Mouse (Mus musculus) MEL (cell line): Measurements from ENCODE around the gene Ass1. TPM values are rescaled to one million over a fixed set of nuclear protein-coding genes. Genes with fewer than 3 reads are reported as not detected.

Source experiments
- DNase-seq: peaks from one replicate; pipeline ENCODE4 v3.0.0; 2011; ENCODE audit warnings: low read depth, low spot score
- H3K27ac ChIP-seq: 2 replicates; pipeline ENCODE4 v1.5.1; 2012; ENCODE audit warnings: low read depth, mild to moderate bottlenecking, control low read depth, low read length, moderate library complexity; ENCODE audit not compliant: control insufficient read depth
- H3K27me3 ChIP-seq, 2 experiments: fragments of 150-350 bp in 1 of 2; sonication (generic) in 1 of 2; 2 replicates each; pipeline ENCODE4 v1.6.1; 2012; ENCODE audit warnings: low read length in 2 of 2, mild to moderate bottlenecking in 2 of 2, improper control_type of control experiment in 1 of 2, moderate library complexity in 1 of 2; ENCODE audit not compliant: insufficient read depth in 2 of 2, control insufficient read depth in 1 of 2
- H3K36me3 ChIP-seq, 2 experiments: 2 replicates each; pipeline ENCODE4 v1.6.1; 2012 to 2014; ENCODE audit warnings: low read length in 2 of 2, improper control_type of control experiment in 1 of 2, inconsistent platforms in 1 of 2, mild to moderate bottlenecking in 1 of 2; ENCODE audit not compliant: insufficient read depth in 2 of 2, control insufficient read depth in 1 of 2
- H3K4me1 ChIP-seq, 2 experiments: fragments of 150-350 bp in 1 of 2; sonication (generic) in 1 of 2; 2 replicates each; pipeline ENCODE4 v1.6.1; 2012; ENCODE audit warnings: low read length in 2 of 2, improper control_type of control experiment in 1 of 2, mild to moderate bottlenecking in 1 of 2; ENCODE audit not compliant: insufficient read depth in 2 of 2, control insufficient read depth in 1 of 2
- H3K4me3 ChIP-seq, 2 experiments: fragments of 150-350 bp in 1 of 2; sonication (generic) in 1 of 2; 2 replicates each; pipeline ENCODE4 v1.5.1; 2012; ENCODE audit warnings: low read depth in 2 of 2, low read length in 2 of 2, mild to moderate bottlenecking in 2 of 2, moderate library complexity in 2 of 2, control low read depth in 1 of 2, improper control_type of control experiment in 1 of 2; ENCODE audit not compliant: control insufficient read depth in 1 of 2, insufficient read depth in 1 of 2
- H3K79me2 ChIP-seq: 2 replicates; pipeline ENCODE4 v1.6.1; 2012; ENCODE audit warnings: mild to moderate bottlenecking, low read length, moderate library complexity; ENCODE audit not compliant: control insufficient read depth, poor library complexity, insufficient read depth
- H3K9ac ChIP-seq: 2 replicates; pipeline ENCODE4 v1.6.1; 2012; ENCODE audit warnings: low read depth, mild to moderate bottlenecking, control low read depth, low read length, moderate library complexity; ENCODE audit not compliant: control insufficient read depth, poor library complexity, severe bottlenecking
- H3K9me3 ChIP-seq: fragments of 150-350 bp; sonication (generic); replicated peaks from 2 replicates; pipeline ENCODE4 v1.6.1; 2012; ENCODE audit warnings: mild to moderate bottlenecking, low read length, improper control_type of control experiment, moderate library complexity; ENCODE audit not compliant: insufficient read depth
- CHD2 ChIP-seq: IDR thresholded peaks from 2 replicates; pipeline ENCODE4 v1.6.1; 2011; ENCODE audit warnings: low read length, improper control_type of control experiment
- ETS1 ChIP-seq: IDR thresholded peaks from 2 replicates; pipeline ENCODE4 v1.6.1; 2012; ENCODE audit warnings: low read depth, mild to moderate bottlenecking, inconsistent platforms, low read length, improper control_type of control experiment, moderate library complexity
- HCFC1 ChIP-seq: IDR thresholded peaks from 2 replicates; pipeline ENCODE4 v1.6.1; 2012; ENCODE audit warnings: low read depth, mild to moderate bottlenecking, inconsistent platforms, low read length, improper control_type of control experiment, moderate library complexity
- JUND ChIP-seq: IDR thresholded peaks from 2 replicates; pipeline ENCODE4 v1.6.1; 2011; ENCODE audit warnings: low read depth, mild to moderate bottlenecking, improper control_type of control experiment, low read length
- MAZ ChIP-seq: IDR thresholded peaks from 2 replicates; pipeline ENCODE4 v1.6.1; 2012; ENCODE audit warnings: low read depth, mild to moderate bottlenecking, inconsistent platforms, low read length, improper control_type of control experiment
- MYC ChIP-seq: IDR thresholded peaks from 2 replicates; pipeline ENCODE4 v1.6.1; 2011; ENCODE audit warnings: low read depth, mild to moderate bottlenecking, low read length, improper control_type of control experiment, moderate library complexity
- NELFE ChIP-seq: IDR thresholded peaks from 2 replicates; pipeline ENCODE4 v1.6.1; 2011; ENCODE audit warnings: low read depth, low read length, improper control_type of control experiment
- POLR2A ChIP-seq, 2 experiments: IDR thresholded peaks; 2 replicates each; pipeline ENCODE4 v1.6.1; 2011 to 2012; ENCODE audit warnings: low read length in 2 of 2, mild to moderate bottlenecking in 2 of 2, control low read depth in 1 of 2, improper control_type of control experiment in 1 of 2, low read depth in 1 of 2, moderate library complexity in 1 of 2; ENCODE audit not compliant: control insufficient read depth in 1 of 2, insufficient read depth in 1 of 2, poor library complexity in 1 of 2
- POLR2AphosphoS2 ChIP-seq: IDR thresholded peaks from 2 replicates; pipeline ENCODE4 v1.6.1; 2011; ENCODE audit warnings: low read length, improper control_type of control experiment
- POLR2AphosphoS5 ChIP-seq: IDR thresholded peaks from 2 replicates; pipeline ENCODE4 v1.6.1; 2012; ENCODE audit warnings: low read depth, borderline replicate concordance, mild to moderate bottlenecking, inconsistent platforms, low read length, moderate library complexity, mixed read lengths
- RAD21 ChIP-seq: IDR thresholded peaks from 2 replicates; pipeline ENCODE4 v1.6.1; 2011; ENCODE audit warnings: mild to moderate bottlenecking, low read depth, low read length, improper control_type of control experiment
- RCOR1 ChIP-seq: IDR thresholded peaks from 2 replicates; pipeline ENCODE4 v1.6.1; 2012; ENCODE audit warnings: low read depth, mild to moderate bottlenecking, inconsistent platforms, low read length, improper control_type of control experiment
- TCF12 ChIP-seq: IDR thresholded peaks from 2 replicates; pipeline ENCODE4 v1.6.1; 2014; ENCODE audit warnings: low read depth, mild to moderate bottlenecking, inconsistent platforms, low read length, improper control_type of control experiment, moderate library complexity
- UBTF ChIP-seq: IDR thresholded peaks from 2 replicates; pipeline ENCODE4 v1.6.1; 2012; ENCODE audit warnings: low read depth, mild to moderate bottlenecking, inconsistent platforms, low read length, improper control_type of control experiment, moderate library complexity, borderline replicate concordance; ENCODE audit not compliant: insufficient read depth
- USF1 ChIP-seq: IDR thresholded peaks from 2 replicates; pipeline ENCODE4 v1.6.1; 2014; ENCODE audit warnings: low read depth, mild to moderate bottlenecking, inconsistent platforms, low read length, improper control_type of control experiment, moderate library complexity
- USF2 ChIP-seq, 2 experiments: IDR thresholded peaks; 2 replicates each; pipeline ENCODE4 v1.6.1; 2011 to 2012; ENCODE audit warnings: improper control_type of control experiment in 2 of 2, low read length in 2 of 2, borderline replicate concordance in 1 of 2, inconsistent platforms in 1 of 2, low read depth in 1 of 2, mild to moderate bottlenecking in 1 of 2; ENCODE audit not compliant: insufficient read depth in 1 of 2
- ZC3H11A ChIP-seq: IDR thresholded peaks from 2 replicates; pipeline ENCODE4 v1.6.1; 2012; ENCODE audit warnings: low read depth, mild to moderate bottlenecking, inconsistent platforms, low read length, improper control_type of control experiment
- ZNF384 ChIP-seq: IDR thresholded peaks from 2 replicates; pipeline ENCODE4 v1.6.1; 2012; ENCODE audit warnings: low read depth, mild to moderate bottlenecking, inconsistent platforms, low read length, improper control_type of control experiment
- polyA plus RNA-seq, 2 experiments: library from polyadenylated mRNA; stranded (reverse) in 1 of 2; unstranded in 1 of 2; fragments of >175 nt in 1 of 2; fragments of >200 nt in 1 of 2; gene quantifications; 2 replicates each; pipeline versions ENCODE4 v1.2.1 to v1.2.4; 2012; ENCODE audit warnings: low replicate concordance in 2 of 2, low read depth in 1 of 2; ENCODE audit not compliant: insufficient read length in 2 of 2, insufficient read depth in 1 of 2, missing spikeins in 1 of 2
- total RNA-seq: library from RNA; depleted of rRNA; stranded (reverse); fragments of 300-350 nt; gene quantifications from 2 replicates; pipeline ENCODE4 v1.2.3, GENCODE M21; 2012

The Ass1 gene
- total and polyA plus RNA-seq, 3 experiments = 45.0 to 88.0 TPM; not detected in 1

DNA sequence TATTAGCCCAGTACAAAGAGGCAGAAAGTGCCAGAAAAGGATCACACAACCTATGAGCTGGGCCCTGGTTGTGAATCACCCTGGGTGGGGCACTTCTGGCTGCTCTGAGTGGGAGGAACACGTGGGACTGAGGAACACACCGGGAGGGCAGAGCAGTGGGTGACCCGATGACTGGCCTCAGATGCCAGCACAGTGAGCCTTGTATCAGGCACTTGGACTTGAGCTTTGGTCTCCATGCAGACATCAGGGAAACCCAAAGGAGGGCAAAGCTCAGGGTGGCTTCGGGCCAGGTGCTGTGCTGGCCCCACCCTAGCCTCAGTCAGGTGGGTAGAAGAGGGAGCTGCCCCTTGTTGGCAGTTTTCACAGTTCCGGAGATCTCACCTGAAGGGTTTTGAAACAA is 71.6 kb downstream of the Ass1 start:
- no peak for DNase-seq
- Histone ChIP-seq H3K27ac (no peak overlapping the region), H3K9ac (no peak overlapping the region), H3K4me1 (no peaks in the 10 kb centered on the region; a peak in 2 of 4 replicates), H3K9me3 (no peaks in the 10 kb centered on the region), H3K36me3 (no peaks in the 10 kb centered on the region), H3K27me3 (no peaks in the 10 kb centered on the region; a peak in 1 of 4 replicates), H3K79me2 (no peaks in the 10 kb centered on the region)
- TF ChIP-seq MYC (no peak), POLR2A (IDR thresholded peaks at IDR 0.05; ENCODE audit: control insufficient read depth in 1 of 2, insufficient read depth in 1 of 2, low read depth in 1 of 2, low read length in 2 of 2, poor library complexity in 1 of 2) (no peak), USF1 (no peak), MAZ (no peak), USF2 (IDR thresholded peaks at IDR 0.05; ENCODE audit: borderline replicate concordance in 1 of 2, insufficient read depth in 1 of 2, low read depth in 1 of 2, low read length in 2 of 2) (no peak), ZNF384 (no peak), NELFE (no peak), POLR2AphosphoS2 (no peak), UBTF (no peak)
- TF ChIP-seq, all 39 proteins: peak for 0
- H3K4me3 ChIP-seq = no peak overlapping the region

DNA sequence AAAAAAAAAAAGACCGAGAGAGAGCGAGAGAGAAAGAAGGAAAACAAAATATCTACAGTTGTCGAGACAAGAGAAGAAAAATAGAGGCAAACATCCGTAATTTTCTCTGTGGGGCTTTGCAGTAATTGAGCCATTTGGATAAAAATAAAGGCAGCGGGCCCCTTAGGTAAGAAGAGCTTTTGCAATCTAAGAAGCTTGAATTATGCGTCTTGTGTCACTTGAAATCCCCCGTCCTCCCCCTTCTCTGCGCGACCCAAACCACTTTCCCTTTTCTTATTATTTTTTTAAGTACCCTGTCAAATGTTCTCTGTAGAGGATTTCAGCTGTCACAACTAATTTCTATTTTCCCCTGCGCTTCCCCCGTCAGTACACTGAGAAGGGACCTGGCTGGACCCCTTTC is 77.7 kb downstream of the Ass1 start:
- Histone ChIP-seq H3K9ac (no peak overlapping the region), H3K27ac (no peak overlapping the region), H3K9me3 (no peaks in the 10 kb centered on the region), H3K27me3 (no peaks in the 10 kb centered on the region; a peak in 1 of 4 replicates), H3K4me3 (no peak overlapping the region), H3K79me2 (no peaks in the 10 kb centered on the region), H3K36me3 (no peaks in the 10 kb centered on the region), H3K4me1 (0 out of 4 replicates have a peak, but pooled peaks cover 0 to 2% of the 10 kb centered on the region in 2 experiments)
- TF ChIP-seq ZC3H11A = no peak
- no peak for TF ChIP-seq HCFC1
- TF ChIP-seq POLR2AphosphoS5 = no peak
- no peak for TF ChIP-seq RCOR1
- no peak for TF ChIP-seq JUND
- TF ChIP-seq RAD21 = no peak
- no peak for TF ChIP-seq NELFE
- TF ChIP-seq CHD2 = no peak
- no peak for TF ChIP-seq TCF12
- TF ChIP-seq ETS1 = no peak
- DNase-seq = no peak
